In the genomic region with DNA sequence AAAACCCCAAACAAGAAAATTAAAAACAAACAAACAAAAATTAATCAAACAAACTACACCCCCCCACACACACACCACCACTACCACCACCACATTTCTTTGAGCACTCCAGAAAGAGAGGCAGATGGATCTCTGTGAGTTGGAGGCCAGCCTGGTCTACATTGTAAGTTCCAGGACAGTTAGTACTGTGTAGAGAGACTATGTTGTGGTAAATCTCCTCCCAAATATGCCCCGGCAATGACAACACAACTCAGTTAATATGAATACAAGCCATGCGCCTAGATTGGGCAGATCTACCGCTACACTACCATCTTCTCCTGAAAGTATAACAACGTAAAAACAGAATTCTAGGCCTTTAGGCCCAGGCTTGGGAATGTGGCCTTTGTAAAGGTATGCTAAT, we compare ENCODE assay signal across 15 mouse cellular contexts.
"Had no signal": no experiment of that assay in that cellular context is flagged by ENCODE, and none has a peak within 500 bp of the region (broad histone marks: within the 10 kb centered on the region; RNA-seq: fewer than 3 reads in every experiment).

No protein-coding gene starts in this region.

- DNase-seq: liver, postnatal 0 days; lung, adult 2 months; lung, postnatal 4 days; midbrain, embryonic 14.5 days; right cerebral cortex, postnatal 14 days; spleen, adult 18-20 months; thymus, adult 18-20 months; thymus, postnatal 14 days; thymus, postnatal 36 days had no signal

- H3K4me1 ChIP-seq: midbrain, embryonic 10.5 days had no signal

- H3K27ac ChIP-seq: lung, embryonic 15.5 days; midbrain, embryonic 10.5 days; midbrain, embryonic 12.5 days; neural tube, embryonic 13.5 days; neural tube, embryonic 15.5 days had no signal

- H3K9me3 ChIP-seq: lung, embryonic 15.5 days; midbrain, embryonic 10.5 days; midbrain, embryonic 12.5 days; neural tube, embryonic 13.5 days; neural tube, embryonic 15.5 days had no signal

- H3K36me3 ChIP-seq: lung, embryonic 15.5 days; midbrain, embryonic 10.5 days; midbrain, embryonic 12.5 days; neural tube, embryonic 13.5 days; neural tube, embryonic 15.5 days had no signal

- H3K4me3 ChIP-seq: lung, embryonic 15.5 days; midbrain, embryonic 10.5 days; midbrain, embryonic 12.5 days; myocyte; neural tube, embryonic 13.5 days; neural tube, embryonic 15.5 days had no signal

- H3K27me3 ChIP-seq: lung, embryonic 15.5 days; midbrain, embryonic 12.5 days; neural tube, embryonic 13.5 days; neural tube, embryonic 15.5 days had no signal
